Mouse (Mus musculus) myocyte (in vitro differentiated cells): Measurements from ENCODE around the gene Snx20.

Experiments
- CEBPB ChIP-seq: IDR thresholded peaks from 2 replicates; pipeline ENCODE4 v1.6.1; 2011; ENCODE audit warnings: mild to moderate bottlenecking, moderate library complexity; ENCODE audit not compliant: poor library complexity, insufficient read depth, severe bottlenecking
- E2F4 ChIP-seq: IDR thresholded peaks from one replicate; pipeline ENCODE4 v1.6.1; 2011; ENCODE audit warnings: mild to moderate bottlenecking, control low read depth, moderate library complexity; ENCODE audit not compliant: insufficient read depth
- MAX ChIP-seq: IDR thresholded peaks from one replicate; pipeline ENCODE4 v1.6.1; 2011; ENCODE audit warnings: low read depth, mild to moderate bottlenecking, control low read depth
- MYOD1 ChIP-seq, 3 experiments: IDR thresholded peaks; one replicate each; pipeline ENCODE4 v1.6.1; 2011; ENCODE audit warnings: control low read depth in 2 of 3, low read depth in 2 of 3, mild to moderate bottlenecking in 2 of 3, moderate library complexity in 1 of 3; ENCODE audit not compliant: insufficient read length in 2 of 3, control insufficient read depth in 1 of 3
- MYOG ChIP-seq, 3 experiments: IDR thresholded peaks; one replicate each; pipeline ENCODE4 v1.6.1; 2011; ENCODE audit warnings: control low read depth in 2 of 3, low read depth in 2 of 3, mild to moderate bottlenecking in 2 of 3; ENCODE audit not compliant: insufficient read length in 2 of 3, control insufficient read depth in 1 of 3, insufficient read depth in 1 of 3
- POLR2A ChIP-seq: IDR thresholded peaks from one replicate; pipeline ENCODE4 v1.6.1; 2011; ENCODE audit warnings: low read depth, mild to moderate bottlenecking, control low read depth, moderate library complexity; ENCODE audit not compliant: insufficient read length
- POLR2AphosphoS2 ChIP-seq: IDR thresholded peaks from one replicate; pipeline ENCODE4 v1.6.1; 2011; ENCODE audit warnings: low read depth, control low read depth; ENCODE audit not compliant: insufficient read length
- REST ChIP-seq: IDR thresholded peaks from one replicate; pipeline ENCODE4 v1.6.1; 2011; ENCODE audit warnings: mild to moderate bottlenecking, control low read depth, moderate library complexity; ENCODE audit not compliant: insufficient read depth, insufficient read length
- TCF12 ChIP-seq: IDR thresholded peaks from one replicate; pipeline ENCODE4 v1.6.1; 2011; ENCODE audit warnings: mild to moderate bottlenecking, control low read depth; ENCODE audit not compliant: poor library complexity, insufficient read depth, severe bottlenecking
- TCF3 ChIP-seq: IDR thresholded peaks from one replicate; pipeline ENCODE4 v1.6.1; 2011; ENCODE audit warnings: low read depth, control low read depth; ENCODE audit not compliant: insufficient read length
- USF1 ChIP-seq: IDR thresholded peaks from one replicate; pipeline ENCODE4 v1.6.1; 2011; ENCODE audit warnings: low read depth, mild to moderate bottlenecking, control low read depth, moderate library complexity

DNA sequence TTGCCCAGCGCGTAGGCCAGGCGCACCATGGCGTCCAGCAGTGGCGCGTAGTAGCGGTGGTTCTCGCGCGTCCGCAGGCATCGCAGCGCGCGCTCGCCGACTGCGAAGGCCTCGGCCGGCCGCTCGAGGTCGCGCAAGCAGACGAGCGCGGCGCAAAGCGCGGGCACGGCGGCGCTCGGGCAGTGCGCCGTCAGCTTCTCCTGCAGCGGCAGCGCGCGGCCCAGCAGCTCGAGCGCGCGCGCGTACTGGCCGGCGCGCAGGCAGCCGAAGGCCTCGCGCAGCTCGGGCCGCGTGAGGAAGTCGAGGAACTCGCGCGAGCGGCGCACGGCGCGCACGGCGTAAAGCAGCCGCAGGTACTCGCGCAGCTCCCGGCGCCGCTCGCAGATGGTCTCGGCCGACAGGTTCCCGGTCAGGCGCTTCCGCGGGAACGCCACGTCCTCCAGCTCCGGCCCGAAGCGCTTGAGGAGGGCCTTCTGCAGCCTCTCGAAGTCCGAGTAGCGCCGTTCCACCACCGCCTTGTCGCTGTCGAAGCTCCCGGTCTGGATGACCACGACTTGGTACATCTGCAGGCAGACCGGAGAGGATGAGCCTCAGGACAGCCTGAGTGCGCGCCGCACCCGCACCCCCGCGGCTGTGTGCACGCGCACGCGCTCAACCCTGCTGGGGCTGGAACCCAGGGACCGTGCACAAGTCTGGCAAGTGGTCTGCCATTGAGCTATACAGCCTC lies 8.5 kb downstream of the Snx20 start:
- TF ChIP-seq USF1 (no peak), TCF12 (no peak), POLR2A (no peak), CEBPB (no peak), MAX (no peak), TCF3 (no peak), MYOG (IDR thresholded peaks at IDR 0.05; ENCODE audit: control insufficient read depth in 1 of 3, insufficient read depth in 1 of 3, insufficient read length in 2 of 3, low read depth in 2 of 3) (peak in 1 of 3 experiments; percentile 15), E2F4 (no peak), POLR2AphosphoS2 (no peak), MYOD1 (IDR thresholded peaks at IDR 0.05; ENCODE audit: control insufficient read depth in 1 of 3, insufficient read length in 2 of 3, low read depth in 2 of 3) (no peak), REST (no peak)
